Mouse (Mus musculus) CD4-positive, CD25-positive, alpha-beta regulatory T cell, adult 2 months (primary cell): ENCODE data around the gene Phf19.

Source experiments
- DNase-seq: peaks from one replicate; pipeline ENCODE4 v3.0.0-alpha.2; 2012; ENCODE audit warnings: low read depth, low spot score

Gene Phf19

GRCm38 (mm10) chr2:34896821-34897460 is 16.9 kb downstream of the Phf19 start:
- DNase-seq: no peak

- DNase-seq: no peak
Observed at GRCm38 (mm10) chr2:34895503-34896113, 18.2 kb downstream of the Phf19 start.

- DNase-seq: no peak
Observed at GRCm38 (mm10) chr2:34893950-34894349, 19.9 kb downstream of the Phf19 start.

- no peak for DNase-seq
Observed at GRCm38 (mm10) chr2:34884186-34884585, 29.6 kb downstream of the Phf19 start.

GRCm38 (mm10) chr2:34883190-34883589 is 30.6 kb downstream of the Phf19 start:
- no peak for DNase-seq

GRCm38 (mm10) chr2:34882757-34883156 is 31.1 kb downstream of the Phf19 start:
- no peak for DNase-seq

- DNase-seq: no peak
Observed at GRCm38 (mm10) chr2:34880054-34880453, 33.8 kb downstream of the Phf19 start.

- DNase-seq: no peak
Observed at GRCm38 (mm10) chr2:34874816-34875345, 38.9 kb downstream of the Phf19 start, which contains the start of gene Psmd5. Gene Psmd5, minus strand, starts transcription at chr2:34874968.

- no peak for DNase-seq
Observed at GRCm38 (mm10) chr2:34874271-34874670, 39.6 kb downstream of the Phf19 start, which contains the start of gene Cutal. Gene Cutal, plus strand, starts transcription at chr2:34874396.

GRCm38 (mm10) chr2:34870520-34871474 is 43.0 kb downstream of the Phf19 start:
- peak; percentile 99 for DNase-seq

- DNase-seq: no peak
Observed at GRCm38 (mm10) chr2:34869680-34870079, 44.1 kb downstream of the Phf19 start.

GRCm38 (mm10) chr2:34857728-34858127 is 56.1 kb downstream of the Phf19 start:
- no peak for DNase-seq

GRCm38 (mm10) chr2:34855265-34855664 is 58.6 kb downstream of the Phf19 start:
- peak; percentile 26 for DNase-seq

- DNase-seq: no peak
Observed at GRCm38 (mm10) chr2:34847702-34848101, 66.1 kb downstream of the Phf19 start.
